Mouse (Mus musculus): ENCODE measurements around the gene Ank2. TPM values are rescaled to one million over a fixed set of nuclear protein-coding genes. Genes with fewer than 3 reads are reported as not detected.

The Ank2 gene
- polyA plus RNA-seq, 1 experiment: 423 TPM

DNA sequence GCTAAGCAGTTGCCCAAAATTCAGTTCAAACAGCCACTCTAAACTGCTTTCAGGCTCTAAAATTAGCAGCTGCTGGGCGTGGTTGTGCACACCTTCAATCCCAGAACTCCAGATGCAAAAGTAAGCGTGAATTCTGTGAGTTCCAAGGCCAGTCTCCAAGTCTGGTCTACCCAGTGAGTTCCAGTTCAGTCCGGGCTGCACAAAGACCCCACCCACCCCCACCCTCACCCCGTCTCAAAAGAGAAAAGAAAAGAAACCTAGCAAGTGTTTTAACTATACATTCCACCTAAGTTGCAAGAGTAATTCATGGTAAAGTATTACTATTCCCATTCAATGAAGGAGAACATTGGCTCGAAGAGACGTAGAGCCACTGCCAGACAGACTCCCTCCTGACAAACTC, 45.9 kb downstream of the Ank2 start:
- Histone ChIP-seq H3K4me3 (ENCODE audit: insufficient read depth, low read depth, low read length) (no peak overlapping the region), H3K27ac (ENCODE audit: insufficient read depth, low read depth, low read length) (no peak overlapping the region), H3K4me1 (ENCODE audit: control insufficient read depth, insufficient read depth, low read length) (no peaks in the 10 kb centered on the region)
- 68% methylated on average over 6 of the region's 6 CpGs for WGBS
- TF ChIP-seq POLR2A (IDR thresholded peaks at IDR 0.05; ENCODE audit: insufficient read depth, low read depth, low read length): no peak
- TF ChIP-seq CTCF (IDR thresholded peaks at IDR 0.05; ENCODE audit: insufficient read depth, low read depth, low read length): no peak

- TF ChIP-seq POLR2A (IDR thresholded peaks at IDR 0.05; ENCODE audit: insufficient read depth, low read depth, low read length) (no peak), CTCF (IDR thresholded peaks at IDR 0.05; ENCODE audit: insufficient read depth, low read depth, low read length) (no peak)
These were observed 46.9 kb downstream of the Ank2 start for GRCm38 (mm10) chr3:127452233-127452632.

DNA sequence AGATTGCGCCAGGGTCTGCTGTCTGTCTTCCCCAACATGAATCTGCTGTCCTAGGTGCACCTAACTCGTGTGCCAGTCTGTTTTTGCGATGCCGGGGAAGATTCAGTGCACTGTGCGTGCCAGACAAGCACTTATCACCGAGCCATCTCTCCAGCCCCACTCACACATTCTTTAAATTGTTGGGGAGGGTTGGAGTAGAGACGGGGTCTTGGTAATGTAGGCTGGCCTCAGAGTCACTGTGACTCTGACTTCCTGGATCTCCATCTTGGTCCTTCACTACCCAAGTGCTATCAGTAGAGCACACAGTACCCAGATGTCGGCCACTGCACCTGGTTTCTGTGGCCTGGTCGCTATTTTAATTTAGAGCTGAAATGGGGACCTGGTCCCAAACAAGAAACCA, 47.4 kb downstream of the Ank2 start:
- H3K27ac ChIP-seq (ENCODE audit: insufficient read depth, low read depth, low read length): no peak overlapping the region
- WGBS: 86% methylated on average over 9 of the region's 9 CpGs

More at GRCm38 (mm10) chr3:127452233-127452632, 46.9 kb downstream of the Ank2 start:
- WGBS: 73% methylated on average over 13 of the region's 13 CpGs
- no peak overlapping the region for H3K27ac ChIP-seq (ENCODE audit: insufficient read depth, low read depth, low read length)
- H3K4me3 ChIP-seq (ENCODE audit: insufficient read depth, low read depth, low read length): no peak overlapping the region
- no peaks in the 10 kb centered on the region for H3K4me1 ChIP-seq (ENCODE audit: control insufficient read depth, insufficient read depth, low read length)

DNA sequence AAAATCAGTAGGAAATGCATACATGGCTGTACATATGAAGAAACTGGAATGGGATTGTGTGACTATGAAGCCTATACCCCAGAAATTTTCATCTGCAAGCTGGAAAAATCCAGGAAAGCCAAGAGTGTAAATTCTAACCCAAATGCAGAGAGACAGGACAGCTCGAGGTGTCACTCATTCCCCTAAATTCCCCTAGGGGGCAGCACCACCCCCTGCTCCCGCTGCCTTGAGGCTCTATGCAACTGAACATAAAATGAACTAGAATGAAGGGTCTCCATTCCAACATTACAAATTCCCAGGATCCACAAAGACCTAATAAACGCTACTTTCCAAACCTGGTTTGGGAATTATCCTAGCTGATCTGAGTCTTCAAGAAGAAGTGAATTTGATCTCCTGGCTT, 48.1 kb downstream of the Ank2 start:
- Histone ChIP-seq H3K4me3 (ENCODE audit: insufficient read depth, low read depth, low read length) (no peak overlapping the region), H3K4me1 (ENCODE audit: control insufficient read depth, insufficient read depth, low read length) (no peaks in the 10 kb centered on the region), H3K27ac (ENCODE audit: insufficient read depth, low read depth, low read length) (no peak overlapping the region)
- 13% methylated on average over 3 of the region's 3 CpGs for WGBS
- TF ChIP-seq CTCF (IDR thresholded peaks at IDR 0.05; ENCODE audit: insufficient read depth, low read depth, low read length) (peak; percentile 38; the same call in 1 of the 2 replicates), POLR2A (IDR thresholded peaks at IDR 0.05; ENCODE audit: insufficient read depth, low read depth, low read length) (no peak)

More for the DNA sequence above, 47.4 kb downstream of the Ank2 start:
- H3K4me3 ChIP-seq (ENCODE audit: insufficient read depth, low read depth, low read length): no peak overlapping the region
- H3K4me1 ChIP-seq (ENCODE audit: control insufficient read depth, insufficient read depth, low read length): no peaks in the 10 kb centered on the region
- TF ChIP-seq CTCF (IDR thresholded peaks at IDR 0.05; ENCODE audit: insufficient read depth, low read depth, low read length): no peak
- no peak for TF ChIP-seq POLR2A (IDR thresholded peaks at IDR 0.05; ENCODE audit: insufficient read depth, low read depth, low read length)

DNA sequence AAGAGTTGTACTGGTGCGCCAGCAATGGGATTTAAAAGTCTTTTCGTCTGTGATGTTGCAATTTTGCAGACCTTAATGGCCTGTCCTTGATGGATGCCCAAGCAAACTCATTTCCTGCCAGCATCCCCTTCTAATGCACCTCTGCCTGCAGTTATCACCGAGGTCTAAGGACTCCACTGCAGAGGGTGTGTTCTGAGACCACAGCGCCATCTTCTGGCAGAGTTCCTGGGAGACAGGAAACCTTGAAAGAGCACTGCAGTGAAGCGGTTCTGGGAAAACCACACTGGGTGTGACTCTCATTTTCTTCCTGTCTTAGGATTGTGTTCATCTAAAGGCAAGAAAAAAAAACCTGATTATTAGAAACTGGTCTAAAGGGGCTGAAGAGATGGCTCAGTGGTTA, 53.0 kb downstream of the Ank2 start:
- TF ChIP-seq CTCF (IDR thresholded peaks at IDR 0.05; ENCODE audit: insufficient read depth, low read depth, low read length): 0 out of 2 replicates have a peak, but pooled peaks have one; percentile 47
- no peak for TF ChIP-seq POLR2A (IDR thresholded peaks at IDR 0.05; ENCODE audit: insufficient read depth, low read depth, low read length)
- 41% methylated on average over 5 of the region's 5 CpGs for whole genome bisulfite sequencing

GRCm38 (mm10) chr3:127433291-127433690, 65.9 kb downstream of the Ank2 start:
- 81% methylated on average over 3 of the region's 3 CpGs for WGBS
- TF ChIP-seq POLR2A (IDR thresholded peaks at IDR 0.05; ENCODE audit: insufficient read depth, low read depth, low read length): no peak
- TF ChIP-seq CTCF (IDR thresholded peaks at IDR 0.05; ENCODE audit: insufficient read depth, low read depth, low read length): no peak

More for the DNA sequence above, 53.0 kb downstream of the Ank2 start:
- Histone ChIP-seq H3K4me1 (ENCODE audit: control insufficient read depth, insufficient read depth, low read length) (no peaks in the 10 kb centered on the region), H3K4me3 (ENCODE audit: insufficient read depth, low read depth, low read length) (no peak overlapping the region), H3K27ac (ENCODE audit: insufficient read depth, low read depth, low read length) (no peak overlapping the region)

GRCm38 (mm10) chr3:127429866-127430265, 69.3 kb downstream of the Ank2 start:
- H3K27ac ChIP-seq (ENCODE audit: insufficient read depth, low read depth, low read length): no peak overlapping the region
- whole genome bisulfite sequencing: 41% methylated on average over 13 of the region's 13 CpGs
- no peak overlapping the region for H3K4me3 ChIP-seq (ENCODE audit: insufficient read depth, low read depth, low read length)
- no peaks in the 10 kb centered on the region for H3K4me1 ChIP-seq (ENCODE audit: control insufficient read depth, insufficient read depth, low read length)
- TF ChIP-seq POLR2A (IDR thresholded peaks at IDR 0.05; ENCODE audit: insufficient read depth, low read depth, low read length) (no peak), CTCF (IDR thresholded peaks at IDR 0.05; ENCODE audit: insufficient read depth, low read depth, low read length) (no peak)

More at GRCm38 (mm10) chr3:127433291-127433690, 65.9 kb downstream of the Ank2 start:
- no peak overlapping the region for H3K4me3 ChIP-seq (ENCODE audit: insufficient read depth, low read depth, low read length)
- H3K27ac ChIP-seq (ENCODE audit: insufficient read depth, low read depth, low read length): no peak overlapping the region
- no peaks in the 10 kb centered on the region for H3K4me1 ChIP-seq (ENCODE audit: control insufficient read depth, insufficient read depth, low read length)

DNA sequence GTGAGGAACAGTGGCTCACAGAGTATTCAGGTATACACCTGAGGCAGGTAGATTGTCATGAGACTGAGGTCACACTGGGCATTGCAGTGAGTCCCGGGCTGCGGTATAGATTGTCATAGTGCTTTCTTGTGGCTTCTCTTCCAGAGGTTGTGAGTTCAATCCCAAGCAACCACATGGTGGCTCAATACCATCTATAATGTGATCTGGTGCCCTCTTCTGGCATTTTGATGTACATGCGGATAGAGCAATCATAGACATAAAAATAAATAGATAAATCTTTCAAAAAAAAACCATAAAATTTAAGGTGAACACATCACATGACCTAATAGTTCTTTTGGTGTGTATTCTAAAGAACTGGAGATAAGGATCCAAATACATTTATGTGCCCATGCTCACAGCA, 70.6 kb downstream of the Ank2 start:
- TF ChIP-seq CTCF (IDR thresholded peaks at IDR 0.05; ENCODE audit: insufficient read depth, low read depth, low read length): no peak
- no peak for TF ChIP-seq POLR2A (IDR thresholded peaks at IDR 0.05; ENCODE audit: insufficient read depth, low read depth, low read length)
- 96% methylated on average over 3 of the region's 3 CpGs for WGBS
- H3K27ac ChIP-seq (ENCODE audit: insufficient read depth, low read depth, low read length): no peak overlapping the region
- H3K4me1 ChIP-seq (ENCODE audit: control insufficient read depth, insufficient read depth, low read length): no peaks in the 10 kb centered on the region
- H3K4me3 ChIP-seq (ENCODE audit: insufficient read depth, low read depth, low read length): no peak overlapping the region

DNA sequence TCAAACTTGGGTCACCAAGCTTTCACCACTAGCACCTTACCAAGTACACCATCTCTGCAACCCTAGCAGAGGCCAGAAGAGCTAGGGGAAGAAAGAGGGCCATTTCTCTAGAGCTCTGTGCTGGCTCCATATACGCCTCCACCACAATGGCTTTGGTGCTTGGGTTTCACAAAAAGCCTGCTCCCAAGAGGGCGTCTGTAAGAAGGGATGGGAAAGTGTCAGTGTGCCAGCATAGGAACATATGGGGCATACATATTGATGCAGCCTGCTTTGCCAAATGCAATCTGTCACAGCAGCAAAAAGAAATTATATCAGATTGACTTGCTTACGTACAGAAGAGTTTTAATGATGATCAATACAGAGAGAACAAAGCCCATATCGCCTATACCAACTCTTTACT, 82.2 kb downstream of the Ank2 start:
- Histone ChIP-seq H3K27ac (ENCODE audit: insufficient read depth, low read depth, low read length) (no peak overlapping the region), H3K4me3 (ENCODE audit: insufficient read depth, low read depth, low read length) (no peak overlapping the region), H3K4me1 (ENCODE audit: control insufficient read depth, insufficient read depth, low read length) (no peaks in the 10 kb centered on the region)
- TF ChIP-seq CTCF (IDR thresholded peaks at IDR 0.05; ENCODE audit: insufficient read depth, low read depth, low read length): no peak
- 97% methylated on average over 4 of the region's 4 CpGs for WGBS

DNA sequence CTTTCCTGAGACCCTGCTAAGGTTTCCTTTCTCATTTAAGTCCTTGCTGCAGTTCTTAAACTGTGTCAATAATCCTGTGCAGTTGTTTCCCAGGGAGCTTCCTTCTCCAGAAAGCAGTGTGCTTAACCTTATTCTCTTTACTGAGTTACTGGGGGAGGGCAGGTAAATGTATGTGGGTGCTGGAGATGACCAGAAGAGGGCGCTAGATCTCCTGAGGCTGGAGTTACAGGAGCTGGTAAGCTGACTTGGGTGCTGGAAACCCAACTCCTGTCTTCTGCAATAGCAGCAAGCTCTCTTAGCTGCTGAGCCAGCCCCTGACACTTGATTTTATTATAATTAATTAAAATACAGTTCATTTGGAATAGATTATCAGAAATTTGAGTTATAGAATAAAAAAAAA, 84.7 kb downstream of the Ank2 start:
- H3K4me3 ChIP-seq (ENCODE audit: insufficient read depth, low read depth, low read length): no peak overlapping the region
- 56% methylated on average over 1 of the region's 1 CpGs for WGBS
- TF ChIP-seq POLR2A (IDR thresholded peaks at IDR 0.05; ENCODE audit: insufficient read depth, low read depth, low read length) (no peak), CTCF (IDR thresholded peaks at IDR 0.05; ENCODE audit: insufficient read depth, low read depth, low read length) (no peak)
- H3K27ac ChIP-seq (ENCODE audit: insufficient read depth, low read depth, low read length): no peak overlapping the region
- H3K4me1 ChIP-seq (ENCODE audit: control insufficient read depth, insufficient read depth, low read length): no peaks in the 10 kb centered on the region
